Mouse (Mus musculus) cerebellum, adult 11-12 months (tissue): ENCODE results near the gene Mettl7a2.

Experiments
- DNase-seq: peaks from one replicate; pipeline ENCODE4 v3.0.0; 2022

Gene Mettl7a2

GRCm38 (mm10) chr15:100400592-100401250 is 47.7 kb downstream of the Mettl7a2 start:
- no peak for DNase-seq

- DNase-seq, result no peak
Measured at GRCm38 (mm10) chr15:100401811-100402210, 48.8 kb downstream of the Mettl7a2 start.

GRCm38 (mm10) chr15:100402347-100402746 is 49.3 kb downstream of the Mettl7a2 start:
- DNase-seq, result no peak

- DNase-seq, result no peak
Measured at GRCm38 (mm10) chr15:100402798-100403197, 49.8 kb downstream of the Mettl7a2 start.

- DNase-seq, result no peak
Measured at GRCm38 (mm10) chr15:100403318-100404000, 50.5 kb downstream of the Mettl7a2 start.

- no peak for DNase-seq
Measured at GRCm38 (mm10) chr15:100406088-100406487, 53.1 kb downstream of the Mettl7a2 start.

GRCm38 (mm10) chr15:100410918-100411672 is 58.1 kb downstream of the Mettl7a2 start:
- no peak for DNase-seq
